Mouse (Mus musculus): Measurements from ENCODE around the gene Ube2r2. TPM values are rescaled to one million over a fixed set of nuclear protein-coding genes. Genes with fewer than 3 reads are reported as not detected.

The Ube2r2 gene
- total RNA-seq, 4 experiments from 2014 or later = 94.5 to 119 (median 105) TPM

DNA sequence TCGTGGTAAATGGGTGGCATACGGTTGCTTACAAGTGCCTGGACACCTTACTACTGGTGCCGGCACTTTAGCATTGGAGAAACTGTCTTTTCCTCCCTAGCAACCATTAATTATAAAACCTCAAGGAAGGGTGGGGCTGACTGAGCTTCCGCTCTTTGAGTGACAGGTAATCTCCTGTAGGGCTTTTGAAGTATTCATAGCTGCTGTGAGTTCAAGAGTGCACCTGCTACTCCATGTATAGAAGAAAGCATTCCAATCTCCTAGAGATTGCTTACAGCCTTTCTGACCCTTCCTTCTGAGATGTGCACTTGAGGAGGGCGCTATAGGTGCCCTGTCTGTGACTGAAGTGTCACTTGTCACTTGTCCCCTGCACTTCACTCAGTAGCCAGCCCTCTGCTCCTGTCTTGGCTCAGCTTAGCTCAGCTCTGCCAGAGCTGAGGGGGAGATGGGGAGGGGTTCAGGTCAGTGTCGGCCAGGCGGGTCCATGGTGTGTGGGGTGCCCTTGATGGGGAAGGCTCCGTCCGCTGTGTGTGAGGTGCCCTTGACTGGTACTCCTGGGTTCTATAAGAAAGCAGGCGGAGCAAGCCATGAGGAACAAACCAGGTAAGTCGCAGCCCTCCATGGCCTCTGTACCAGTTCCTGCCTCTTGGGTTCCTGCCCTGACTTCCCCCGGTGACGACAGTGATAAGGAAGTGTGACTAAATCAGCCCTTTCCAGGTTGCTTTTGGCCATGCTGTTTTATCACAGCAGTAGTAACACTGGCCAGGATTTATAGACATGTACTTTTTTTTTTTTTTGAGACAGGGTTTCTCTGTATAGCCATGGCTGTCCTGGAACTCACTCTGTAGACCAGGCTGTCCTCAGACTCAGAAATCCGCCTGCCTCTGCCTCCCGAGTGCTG lies 44.5 kb downstream of the Ube2r2 start:
- no peak for DNase-seq

- no peak for DNase-seq
These were observed 54.3 kb downstream of the Ube2r2 start for GRCm38 (mm10) chr4:41189809-41190208.

DNA sequence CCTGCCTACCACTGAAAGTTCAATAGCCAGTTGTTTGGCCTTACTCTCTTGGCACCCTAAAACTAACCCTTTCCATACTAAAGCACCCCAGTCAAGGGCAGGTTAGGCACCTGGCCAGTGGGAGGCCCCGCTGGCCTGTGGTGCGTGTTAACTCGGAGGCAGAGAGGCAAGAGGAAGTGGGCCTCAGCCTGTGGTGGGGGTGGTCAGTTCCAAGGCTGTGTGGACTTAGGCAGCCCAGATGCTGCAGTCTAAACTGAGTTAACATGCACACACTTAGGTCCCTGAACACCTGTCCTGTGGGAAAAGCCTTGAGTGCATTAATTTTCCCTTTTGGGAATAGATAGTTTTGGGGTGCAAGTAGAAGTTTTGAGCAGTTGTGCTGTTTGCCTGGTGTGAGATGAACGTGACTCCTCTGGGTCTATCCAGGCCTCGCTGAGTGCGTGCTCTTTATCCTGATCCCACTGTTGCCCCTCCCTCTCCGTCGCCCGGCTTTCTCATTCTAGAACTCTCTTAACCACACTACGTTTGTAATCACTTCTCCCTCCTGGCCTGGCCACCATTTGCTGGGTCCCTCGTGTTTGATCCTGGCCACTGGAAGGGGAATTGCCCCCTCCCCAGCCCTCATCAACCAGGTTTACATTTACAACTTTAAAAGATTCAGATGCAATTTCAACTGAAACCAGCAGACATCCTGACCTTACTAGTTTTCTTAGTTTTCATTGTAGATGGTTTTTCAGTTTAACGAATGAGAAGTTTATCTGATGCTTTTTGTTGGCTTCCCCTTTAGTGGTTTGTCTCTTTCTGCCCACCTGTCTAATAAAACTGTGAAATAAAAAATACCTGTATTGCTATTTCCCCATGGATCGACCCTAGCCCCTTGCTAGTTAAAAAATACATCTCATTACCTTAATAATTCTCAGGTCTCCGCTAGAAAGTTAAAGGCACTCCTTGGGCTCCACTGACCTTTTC lies 57.3 kb downstream of the Ube2r2 start:
- no peak for DNase-seq

- no peak for DNase-seq
These were observed 59.8 kb downstream of the Ube2r2 start for GRCm38 (mm10) chr4:41195328-41195727.

GRCm38 (mm10) chr4:41196861-41197610 lies 61.5 kb downstream of the Ube2r2 start:
- DNase-seq = no peak

DNA sequence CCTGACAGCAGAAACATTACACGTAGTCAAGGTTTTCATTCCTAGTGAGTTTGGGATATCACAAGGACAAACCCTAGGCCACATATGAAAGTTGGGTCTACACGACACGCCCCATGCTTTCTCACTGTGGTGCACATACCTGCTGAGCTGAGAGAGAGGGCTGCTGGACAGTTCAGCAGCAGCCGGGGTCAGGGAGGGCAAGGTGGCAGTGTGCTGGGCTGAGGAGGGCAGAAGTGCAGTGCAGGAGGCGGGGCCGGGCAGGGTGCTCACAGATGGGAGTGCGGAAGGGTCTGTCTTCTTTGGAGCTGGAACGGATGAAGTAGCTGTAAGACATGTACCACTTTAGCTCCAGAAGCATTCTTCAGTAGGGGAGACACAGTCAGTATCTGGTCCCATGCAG lies 66.6 kb downstream of the Ube2r2 start:
- DNase-seq = no peak

DNA sequence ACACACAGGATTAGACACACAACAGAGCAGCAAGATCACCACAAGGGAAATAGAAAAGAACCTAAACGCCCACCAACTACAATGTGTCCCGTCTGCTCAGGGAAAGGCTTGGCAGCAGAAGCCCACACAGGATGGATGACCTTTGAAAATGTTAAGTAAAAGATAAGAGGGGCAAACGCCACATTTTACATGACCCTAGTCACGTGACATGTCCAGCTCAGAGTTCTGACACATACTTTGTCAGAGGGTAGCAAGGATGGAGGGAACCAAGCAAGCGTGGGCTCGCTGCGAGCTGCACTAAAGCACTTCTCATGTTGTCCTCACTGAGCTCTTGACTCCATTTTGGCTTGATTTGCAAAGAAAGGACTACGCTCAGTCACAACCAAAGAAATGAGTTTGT lies 70.2 kb downstream of the Ube2r2 start:
- no peak for DNase-seq

DNA sequence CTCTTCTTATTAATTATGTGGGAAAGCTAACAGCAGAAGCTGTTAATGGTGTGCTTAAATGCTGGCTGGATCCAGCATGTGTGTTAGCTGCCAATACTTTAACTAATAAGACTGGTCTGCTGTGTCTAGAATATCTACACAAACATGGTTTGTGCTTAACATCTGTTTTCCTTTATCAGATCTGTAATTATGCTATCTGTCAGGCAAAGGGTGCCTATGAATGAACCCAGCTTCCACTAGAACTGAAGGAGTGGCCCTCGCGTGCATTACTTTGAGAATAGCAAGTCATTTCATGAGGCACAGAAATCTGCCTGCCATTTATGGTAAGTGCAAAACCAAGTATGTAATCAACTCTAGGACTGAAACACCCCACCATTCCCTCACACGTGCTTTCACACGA lies 72.5 kb downstream of the Ube2r2 start:
- DNase-seq = no peak

DNA sequence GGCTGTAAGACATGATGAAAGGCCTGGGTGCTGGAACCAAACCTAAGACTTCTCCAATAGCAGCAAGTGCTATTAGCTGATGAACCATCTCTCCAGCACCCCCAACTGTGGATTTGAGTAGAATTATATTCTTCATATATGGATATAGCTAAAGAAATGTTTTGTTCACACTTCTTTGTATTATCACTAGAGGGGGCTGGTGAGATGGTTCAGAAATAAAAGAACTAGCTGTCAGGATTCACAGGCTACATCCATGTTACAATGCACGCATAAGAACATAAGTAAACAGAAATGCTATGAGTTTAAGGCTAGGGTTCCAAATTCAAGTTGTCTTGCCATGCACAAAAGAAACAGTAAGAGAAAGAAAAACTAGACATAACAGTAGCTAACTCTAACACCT lies 89.9 kb downstream of the Ube2r2 start:
- DNase-seq = no peak

- no peak for DNase-seq
These were observed 90.8 kb downstream of the Ube2r2 start for GRCm38 (mm10) chr4:41226351-41226750.

- DNase-seq = no peak
These were observed 100.1 kb downstream of the Ube2r2 start for GRCm38 (mm10) chr4:41235621-41236020.

- no peak for DNase-seq
These were observed 105.4 kb downstream of the Ube2r2 start for GRCm38 (mm10) chr4:41240916-41241315.

Other genes starting within 250 kb of the Ube2r2 start
- 100 to 1,000 TPM in 2 of 4 experiments, not detected in 2; 117 to 151 TPM for gene Spink4, start 215.7 kb upstream of the Ube2r2 start, total RNA-seq (2022)
- gene Bag1, start 187.4 kb upstream of the Ube2r2 start, total RNA-seq (2022) = 100 to 1,000 TPM; 187 to 375 (median 251) TPM
- 100 to 1,000 TPM in 3 of 4 experiments, 10 to 100 TPM in 1; 97.2 to 108 (median 103) TPM for gene Chmp5, start 187.3 kb upstream of the Ube2r2 start, total RNA-seq (2022)
- gene Nfx1, start 164.8 kb upstream of the Ube2r2 start, total RNA-seq (2022) = 100 to 1,000 TPM in 2 of 4 experiments, 10 to 100 TPM in 2; 86.1 to 168 (median 125) TPM
- 10 to 100 TPM in 3 of 4 experiments, 1 to 10 TPM in 1; 7.3 to 30.3 (median 14.6) TPM for gene Aqp7, start 87.6 kb upstream of the Ube2r2 start, total RNA-seq (2022)
- under 1 TPM in 2 of 4 experiments, not detected in 2; 0.16 to 0.31 TPM for gene Aqp3, start 37.6 kb upstream of the Ube2r2 start, total RNA-seq (2022)
- 10 to 100 TPM; 61.8 to 79.3 (median 70.7) TPM for gene Nol6, start 11.3 kb upstream of the Ube2r2 start, total RNA-seq (2022)
- 10 to 100 TPM; 35.0 to 49.3 (median 40.2) TPM for gene Ubap2, start 139.4 kb downstream of the Ube2r2 start, total RNA-seq (2022)
- gene Dcaf12, start 179.1 kb downstream of the Ube2r2 start, total RNA-seq (2022) = 10 to 100 TPM; 46.6 to 55.3 (median 48.8) TPM
- gene Ubap1, start 213.3 kb downstream of the Ube2r2 start, total RNA-seq (2022) = 10 to 100 TPM; 47.8 to 55.8 (median 50.8) TPM